Mouse (Mus musculus): Measurements from ENCODE around the gene 2410137M14Rik. TPM values are rescaled to one million over a fixed set of nuclear protein-coding genes. Genes with fewer than 3 reads are reported as not detected.
A peak's percentile ranks its signal among the peaks of the same experiment; 100 is the strongest.

Gene 2410137M14Rik
- polyA plus RNA-seq, 1 experiment from 2014 or later, result not detected

DNA sequence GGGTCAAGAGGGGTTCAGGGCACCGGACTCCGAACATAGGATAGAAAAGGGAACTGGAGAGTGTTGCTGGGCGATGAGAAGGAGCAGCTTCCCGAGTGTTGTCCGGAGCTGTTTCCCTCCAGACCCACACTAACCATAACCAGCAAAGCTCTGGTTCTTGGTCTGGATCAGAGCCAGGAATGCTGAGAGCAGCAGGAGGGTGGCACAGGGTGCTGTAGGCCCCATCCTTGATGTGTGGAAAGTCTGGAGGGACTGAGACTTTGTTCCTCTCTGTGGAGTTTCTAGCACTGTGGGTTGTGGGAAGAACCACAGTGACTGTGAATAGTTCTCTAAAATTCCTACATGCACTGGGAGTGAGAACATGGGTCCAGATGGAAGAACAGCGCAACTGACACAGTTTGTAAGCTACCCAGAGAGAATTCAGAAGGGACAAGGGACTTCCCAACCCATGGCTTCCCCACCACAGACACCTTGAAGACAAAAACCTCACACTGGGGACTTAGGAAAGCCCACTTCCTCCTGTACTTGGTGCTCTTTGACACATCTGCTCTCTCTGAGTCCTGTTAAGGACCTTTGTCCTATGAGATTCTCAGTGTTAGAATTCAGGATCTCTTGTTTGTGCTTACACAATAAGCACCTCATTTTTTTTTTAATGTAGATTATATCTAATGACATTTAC is 9.7 kb downstream of the 2410137M14Rik start:
- H3K27me3 ChIP-seq (replicated peaks; ENCODE audit: control insufficient read depth, insufficient read depth, low read length), result no peaks in the 10 kb centered on the region
- no peaks in the 10 kb centered on the region for H3K4me1 ChIP-seq (replicated peaks; ENCODE audit: control insufficient read depth, insufficient read depth, low read length)
- no peaks in the 10 kb centered on the region for H3K36me3 ChIP-seq (ENCODE audit: control insufficient read depth, insufficient read depth)
- H3K4me3 ChIP-seq (ENCODE audit: low read depth, low read length), result no peak overlapping the region
- WGBS, result 85% methylated on average over 6 of the region's 6 CpGs
- TF ChIP-seq CTCF (IDR thresholded peaks at IDR 0.05; ENCODE audit: low read depth), result no peak
- no peak for ATAC-seq
- H3K27ac ChIP-seq (ENCODE audit: low read depth, low read length), result no peak overlapping the region
- no peak overlapping the region for H3K9ac ChIP-seq (ENCODE audit: low read depth, low read length)
- no peak overlapping the region for H3K4me2 ChIP-seq (replicated peaks; ENCODE audit: low read depth)
- no peaks in the 10 kb centered on the region for H3K9me3 ChIP-seq (ENCODE audit: control insufficient read depth)

GRCm38 (mm10) chr17:36970316-36970890 is 10.6 kb downstream of the 2410137M14Rik start:
- ATAC-seq, result no peak
- H3K9me3 ChIP-seq (ENCODE audit: control insufficient read depth), result no peaks in the 10 kb centered on the region
- no peak overlapping the region for H3K4me2 ChIP-seq (replicated peaks; ENCODE audit: low read depth)
- WGBS, result 64% methylated on average over 14 of the region's 14 CpGs
- H3K27me3 ChIP-seq (replicated peaks; ENCODE audit: control insufficient read depth, insufficient read depth, low read length), result no peaks in the 10 kb centered on the region
- no peak overlapping the region for H3K27ac ChIP-seq (ENCODE audit: low read depth, low read length)
- H3K4me3 ChIP-seq (ENCODE audit: low read depth, low read length), result no peak overlapping the region
- H3K36me3 ChIP-seq (ENCODE audit: control insufficient read depth, insufficient read depth), result no peaks in the 10 kb centered on the region
- TF ChIP-seq CTCF (IDR thresholded peaks at IDR 0.05; ENCODE audit: low read depth), result no peak
- H3K9ac ChIP-seq (ENCODE audit: low read depth, low read length), result no peak overlapping the region
- H3K4me1 ChIP-seq (replicated peaks; ENCODE audit: control insufficient read depth, insufficient read depth, low read length), result no peaks in the 10 kb centered on the region

DNA sequence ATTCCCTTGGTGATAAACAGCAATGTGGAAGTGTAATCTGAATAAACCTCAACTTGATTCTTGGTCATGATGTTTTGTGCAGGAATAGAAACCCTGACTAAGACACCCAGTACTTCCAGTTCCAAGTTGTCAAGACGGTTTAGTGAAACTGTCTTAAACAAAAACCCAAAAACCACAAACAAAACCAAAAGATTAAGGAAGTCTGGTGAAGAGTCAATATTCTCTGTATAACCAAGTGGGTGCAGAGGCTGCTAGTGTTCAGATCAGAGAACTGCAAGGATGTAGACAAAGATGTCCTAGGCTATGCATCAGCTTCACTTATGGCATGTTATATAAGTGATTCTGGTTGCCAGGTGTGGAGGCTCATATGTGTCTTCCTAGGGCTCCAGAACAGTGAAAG is 14.2 kb downstream of the 2410137M14Rik start:
- ATAC-seq, result no peak
- Histone ChIP-seq H3K27me3 (replicated peaks; ENCODE audit: control insufficient read depth, insufficient read depth, low read length) (no peaks in the 10 kb centered on the region), H3K9ac (ENCODE audit: low read depth, low read length) (no peak overlapping the region), H3K4me1 (replicated peaks; ENCODE audit: control insufficient read depth, insufficient read depth, low read length) (no peaks in the 10 kb centered on the region), H3K27ac (ENCODE audit: low read depth, low read length) (no peak overlapping the region), H3K4me3 (ENCODE audit: low read depth, low read length) (no peak overlapping the region), H3K4me2 (replicated peaks; ENCODE audit: low read depth) (no peak overlapping the region), H3K9me3 (ENCODE audit: control insufficient read depth) (no peaks in the 10 kb centered on the region), H3K36me3 (ENCODE audit: control insufficient read depth, insufficient read depth) (no peaks in the 10 kb centered on the region)
- no peak for TF ChIP-seq CTCF (IDR thresholded peaks at IDR 0.05; ENCODE audit: low read depth)
- 86% methylated on average over 1 of the region's 1 CpGs for WGBS

DNA sequence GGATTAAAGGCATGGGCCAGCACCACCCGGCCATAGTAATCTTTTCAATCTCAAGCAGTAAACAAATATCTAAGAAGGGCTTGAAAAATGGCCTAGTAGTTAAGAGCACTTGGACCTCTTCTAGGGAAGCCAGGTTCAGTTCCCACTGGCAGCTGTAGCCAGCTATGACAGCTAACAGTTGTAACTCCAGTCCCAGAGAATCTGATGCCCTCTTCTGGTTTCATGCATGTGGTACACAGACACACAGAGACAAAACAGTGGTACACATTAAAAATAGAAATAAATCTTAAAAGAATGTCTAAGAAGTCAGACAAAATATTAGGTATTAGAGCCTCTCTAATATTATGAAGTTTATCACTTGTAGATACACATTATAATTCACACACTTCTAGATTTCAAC is 19.9 kb downstream of the 2410137M14Rik start:
- no peak overlapping the region for H3K9ac ChIP-seq (ENCODE audit: low read depth, low read length)
- ATAC-seq, result no peak
- H3K4me2 ChIP-seq (replicated peaks; ENCODE audit: low read depth), result no peak overlapping the region
- H3K4me3 ChIP-seq (ENCODE audit: low read depth, low read length), result no peak overlapping the region
- H3K9me3 ChIP-seq (ENCODE audit: control insufficient read depth), result no peaks in the 10 kb centered on the region
- H3K36me3 ChIP-seq (ENCODE audit: control insufficient read depth, insufficient read depth), result peaks cover 1% of the 10 kb centered on the region; the same call in 1 of the 2 replicates
- peak; percentile 29 for TF ChIP-seq CTCF (IDR thresholded peaks at IDR 0.05; ENCODE audit: low read depth)
- WGBS, result 48% methylated on average over 1 of the region's 1 CpGs
- H3K4me1 ChIP-seq (replicated peaks; ENCODE audit: control insufficient read depth, insufficient read depth, low read length), result peaks cover 4% of the 10 kb centered on the region; the same call in 1 of the 2 replicates
- H3K27me3 ChIP-seq (replicated peaks; ENCODE audit: control insufficient read depth, insufficient read depth, low read length), result no peaks in the 10 kb centered on the region
- H3K27ac ChIP-seq (ENCODE audit: low read depth, low read length), result no peak overlapping the region

GRCm38 (mm10) chr17:36958884-36959283 is 22.2 kb downstream of the 2410137M14Rik start:
- no peaks in the 10 kb centered on the region for H3K9me3 ChIP-seq (ENCODE audit: control insufficient read depth)
- peak overlapping the region; percentile 47 for H3K27ac ChIP-seq (ENCODE audit: low read depth, low read length)
- no peaks in the 10 kb centered on the region for H3K27me3 ChIP-seq (replicated peaks; ENCODE audit: control insufficient read depth, insufficient read depth, low read length)
- H3K4me1 ChIP-seq (replicated peaks; ENCODE audit: control insufficient read depth, insufficient read depth, low read length), result peaks cover 4% of the 10 kb centered on the region; the same call in 1 of the 2 replicates
- peak overlapping the region; percentile 74 for H3K9ac ChIP-seq (ENCODE audit: low read depth, low read length)
- 8% methylated on average over 12 of the region's 12 CpGs for WGBS
- peak overlapping the region; percentile 75 for H3K4me2 ChIP-seq (replicated peaks; ENCODE audit: low read depth)
- peak overlapping the region; percentile 56 for H3K4me3 ChIP-seq (ENCODE audit: low read depth, low read length)
- TF ChIP-seq CTCF (IDR thresholded peaks at IDR 0.05; ENCODE audit: low read depth), result no peak
- H3K36me3 ChIP-seq (ENCODE audit: control insufficient read depth, insufficient read depth), result peaks cover 9% of the 10 kb centered on the region
- no peak for ATAC-seq

DNA sequence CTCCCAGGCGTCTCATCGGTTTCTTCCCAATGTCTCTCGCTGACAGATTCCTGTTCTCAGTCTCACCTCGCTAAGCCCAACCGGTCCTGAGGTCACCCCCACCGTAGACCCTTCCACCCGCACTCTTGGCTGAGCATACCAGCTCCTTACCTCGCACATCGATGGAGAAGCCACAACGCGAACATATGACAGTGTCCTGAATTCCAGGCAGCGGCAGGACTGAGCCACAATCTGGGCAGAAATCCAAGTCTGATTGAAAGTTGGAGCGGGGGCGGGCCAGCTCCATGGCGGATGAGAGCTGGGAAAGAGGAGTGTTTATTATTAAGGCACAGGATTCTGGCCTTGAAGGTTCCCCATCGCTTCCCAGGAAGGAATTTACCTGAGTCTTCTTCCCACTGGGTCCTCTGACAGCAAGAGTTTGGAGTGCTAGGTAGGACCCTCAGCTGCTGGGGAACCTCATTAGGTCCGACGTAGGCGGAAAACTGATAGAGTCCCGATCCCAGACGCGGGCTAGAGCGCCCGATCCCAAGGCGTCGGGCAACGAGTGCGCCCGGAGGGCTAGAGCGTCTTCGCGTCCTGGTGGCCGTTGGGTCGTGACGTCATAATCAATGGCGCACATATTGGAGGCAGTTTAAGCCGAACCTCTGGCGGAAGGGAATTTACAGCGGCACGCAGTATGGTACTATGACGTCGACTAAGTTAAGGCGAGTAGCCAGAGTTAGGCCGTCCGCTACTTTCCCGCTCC is 22.9 kb downstream of the 2410137M14Rik start, which contains the start of the genes Znrd1 and Znrd1as:
Gene Znrd1 (minus strand): TSS at position 561 of the 745 bp plus-strand sequence.
Gene Znrd1as (plus strand): TSS at position 594 of the 745 bp plus-strand sequence.
- Histone ChIP-seq H3K9ac (ENCODE audit: low read depth, low read length) (peak within 1 kb of the TSS; percentile 74), H3K27me3 (replicated peaks; ENCODE audit: control insufficient read depth, insufficient read depth, low read length) (no peaks in the 10 kb centered on the region), H3K9me3 (ENCODE audit: control insufficient read depth) (no peaks in the 10 kb centered on the region), H3K4me2 (replicated peaks; ENCODE audit: low read depth) (peak within 1 kb of the TSS; percentile 75), H3K36me3 (ENCODE audit: control insufficient read depth, insufficient read depth) (peaks cover 13% of the 10 kb centered on the region), H3K27ac (ENCODE audit: low read depth, low read length) (peak within 1 kb of the TSS; percentile 47), H3K4me1 (replicated peaks; ENCODE audit: control insufficient read depth, insufficient read depth, low read length) (peaks cover 4% of the 10 kb centered on the region; the same call in 1 of the 2 replicates), H3K4me3 (ENCODE audit: low read depth, low read length) (peak within 1 kb of the TSS; percentile 56)
- under 1% methylated on average over 46 of the region's 46 CpGs for WGBS
- peak; percentile 99 for ATAC-seq
- no peak; the same call in 1 of the 2 replicates for TF ChIP-seq CTCF (IDR thresholded peaks at IDR 0.05; ENCODE audit: low read depth)
